Mouse (Mus musculus): ENCODE measurements at regions not wholly inside any gene's neighbourhood (a gene's known extent, or its start where the extent isn't known, plus 50 kb on each side); places are given as distances from the start of the nearest gene placed in this dataset.
"Not testable (repeated sequence)": the region's sequence is repeated elsewhere in the genome, so short reads cannot be mapped to it uniquely, and the experiment has no call there.

DNA sequence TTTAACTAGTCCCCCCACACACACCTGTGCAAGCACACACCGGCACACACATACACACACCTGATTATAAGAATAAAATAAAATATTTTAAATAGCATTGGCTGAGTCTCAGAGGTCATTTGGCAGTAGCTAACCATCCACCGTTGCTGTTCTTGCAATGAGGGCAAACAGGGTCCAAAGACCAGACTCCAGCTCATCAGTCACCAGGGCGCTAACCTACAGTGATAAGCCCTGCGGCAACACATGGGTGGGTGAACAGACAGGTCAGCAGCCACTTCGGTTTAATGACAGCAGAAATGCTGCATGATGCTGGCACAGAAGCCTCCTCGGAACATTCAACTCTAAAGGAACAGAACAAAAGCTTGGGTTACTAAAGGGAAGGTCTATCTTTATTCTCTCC, 54.9 kb downstream of the Tas2r134 start:
- no peak for DNase-seq

- DNase-seq = no peak
Measured at GRCm38 (mm10) chr2:51682745-51683144, 55.4 kb downstream of the Tas2r134 start.

GRCm38 (mm10) chr2:51705110-51705509, 77.8 kb downstream of the Tas2r134 start:
- no peak for DNase-seq

- DNase-seq = no peak
Measured at GRCm38 (mm10) chr2:51708701-51709100, 81.4 kb downstream of the Tas2r134 start.

GRCm38 (mm10) chr2:51712611-51713010, 85.3 kb downstream of the Tas2r134 start:
- no peak for DNase-seq

DNA sequence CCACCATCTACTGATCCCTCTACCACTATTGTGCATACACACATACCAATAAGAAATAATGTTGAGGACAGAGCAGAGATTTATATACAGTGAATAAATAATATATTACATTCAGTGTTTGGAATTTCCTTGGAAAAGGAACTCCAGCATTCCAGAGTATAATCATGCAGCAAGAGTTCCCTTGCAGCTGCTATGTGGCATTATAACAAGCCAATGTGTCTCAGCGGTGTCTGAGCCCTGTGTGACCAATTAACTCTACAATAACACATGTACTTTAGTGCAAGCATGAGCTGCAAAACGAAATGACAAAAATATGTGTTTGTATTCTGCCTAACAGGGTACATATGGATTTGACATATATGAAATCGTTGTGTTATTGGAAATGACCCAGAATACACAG, 103.5 kb downstream of the Tas2r134 start:
- no peak for DNase-seq

GRCm38 (mm10) chr2:51731703-51732102, 104.4 kb downstream of the Tas2r134 start:
- no peak for DNase-seq

DNA sequence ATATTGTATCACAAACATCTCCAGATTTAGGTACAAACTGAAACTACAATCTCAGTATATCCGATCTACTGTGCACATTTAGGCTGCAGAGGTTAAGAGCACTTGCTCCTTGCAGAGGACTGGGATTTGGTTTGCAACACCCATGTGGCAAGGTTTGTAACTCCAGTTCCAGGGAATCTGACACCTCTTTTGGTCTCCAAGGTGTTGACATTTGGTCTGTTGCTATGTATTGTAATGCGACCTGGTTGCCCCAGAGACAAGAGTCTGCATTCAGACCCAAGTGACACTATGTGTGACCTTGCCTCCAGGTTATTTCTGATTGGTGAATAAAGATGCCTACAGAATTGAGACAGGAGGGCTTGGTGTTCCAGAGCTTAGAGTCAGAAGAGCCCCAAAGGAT, 105.0 kb downstream of the Tas2r134 start:
- no peak for DNase-seq

- no peak for DNase-seq
Measured at GRCm38 (mm10) chr2:51733218-51733617, 105.9 kb downstream of the Tas2r134 start.

DNA sequence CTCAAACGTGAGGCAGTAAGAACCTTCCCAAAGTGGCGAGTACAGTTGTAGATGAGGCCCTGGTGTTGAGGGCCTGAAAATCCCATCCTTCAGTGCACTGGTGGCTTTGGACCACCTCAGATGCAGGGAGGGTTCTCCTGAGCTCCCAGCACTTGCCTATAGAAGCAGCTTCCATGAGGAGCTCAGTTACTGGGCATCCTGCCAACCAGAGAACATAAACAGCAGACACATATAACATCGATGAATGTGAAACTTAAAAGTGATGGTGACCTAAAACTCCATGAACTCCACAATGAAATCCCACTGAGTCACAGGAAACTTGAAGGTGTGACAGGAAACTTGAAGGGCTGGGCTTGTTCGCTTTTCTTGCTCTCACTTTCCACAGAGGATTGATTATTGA, 109.1 kb downstream of the Tas2r134 start:
- DNase-seq = no peak

- no peak for DNase-seq
Measured at GRCm38 (mm10) chr2:51747675-51748319, 120.5 kb downstream of the Tas2r134 start.

- DNase-seq = no peak
Measured at GRCm38 (mm10) chr2:51749247-51749646, 121.9 kb downstream of the Tas2r134 start.

GRCm38 (mm10) chr2:51752941-51753564, 125.7 kb downstream of the Tas2r134 start:
- no peak for DNase-seq

- DNase-seq = no peak
Measured at GRCm38 (mm10) chr2:51753565-51754031, 126.3 kb downstream of the Tas2r134 start.

DNA sequence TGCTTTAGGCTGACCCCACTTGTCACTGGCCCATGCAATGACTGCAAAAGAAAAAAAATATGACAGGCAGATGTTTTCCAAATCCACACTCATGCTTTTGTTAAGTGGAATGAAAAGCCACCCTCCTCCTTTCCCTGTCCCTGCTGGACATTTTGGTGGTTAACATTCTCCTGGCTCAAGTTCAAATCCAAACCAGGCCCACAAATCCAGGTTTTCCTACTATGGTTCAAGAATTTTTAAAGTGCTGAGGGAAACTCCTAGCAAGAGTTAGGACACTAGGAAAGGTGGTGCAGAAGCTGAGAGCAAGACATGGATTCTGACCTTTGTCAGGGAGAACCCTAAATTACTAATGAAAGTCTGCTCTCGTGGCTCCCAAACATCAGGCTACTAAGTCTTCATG, 130.1 kb downstream of the Tas2r134 start:
- DNase-seq = no peak

GRCm38 (mm10) chr2:51758093-51758492, 130.8 kb downstream of the Tas2r134 start:
- no peak for DNase-seq

- DNase-seq = no peak
Measured at GRCm38 (mm10) chr2:51762866-51763265, 135.6 kb downstream of the Tas2r134 start.

DNA sequence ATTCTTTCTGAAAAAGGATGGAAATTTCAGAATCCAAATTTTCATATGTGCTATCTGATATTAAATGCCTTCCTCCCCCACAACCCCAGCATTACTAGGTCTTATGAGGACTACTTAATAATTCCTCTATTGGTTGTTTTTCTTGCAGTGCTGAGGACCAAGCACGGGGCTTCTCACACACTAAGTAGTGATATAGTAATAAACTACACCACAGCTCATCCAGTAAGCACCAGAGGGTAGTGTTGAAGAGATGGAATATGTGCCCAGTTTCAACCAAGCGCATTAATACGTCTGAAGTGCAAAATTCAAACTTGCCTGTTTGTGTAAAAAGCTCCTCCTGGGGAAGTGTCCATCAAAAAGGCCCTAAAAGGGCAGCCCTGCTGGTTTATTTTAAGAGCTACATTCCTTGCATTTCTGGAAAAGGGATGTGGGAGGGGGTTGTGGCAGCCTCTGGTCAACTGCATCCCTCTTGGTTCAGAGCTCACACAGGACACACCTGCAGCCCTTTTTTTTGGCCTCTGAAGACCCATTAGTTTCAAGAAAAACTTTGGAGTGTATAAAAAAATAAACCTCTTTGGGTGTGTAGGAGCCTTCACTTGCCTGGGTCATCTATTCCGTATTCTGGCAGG, 140.3 kb downstream of the Tas2r134 start:
- no peak for DNase-seq

- DNase-seq = peak; percentile 52 to 56
Measured at GRCm38 (mm10) chr2:51768298-51769271, 141.3 kb downstream of the Tas2r134 start.

- DNase-seq = no peak
Measured at GRCm38 (mm10) chr2:51785169-51785568, 149.8 kb downstream of the Rbm43 start.

- peak; percentile 10 to 13 for DNase-seq
Measured at GRCm38 (mm10) chr2:51788896-51789295, 146.1 kb downstream of the Rbm43 start.

DNA sequence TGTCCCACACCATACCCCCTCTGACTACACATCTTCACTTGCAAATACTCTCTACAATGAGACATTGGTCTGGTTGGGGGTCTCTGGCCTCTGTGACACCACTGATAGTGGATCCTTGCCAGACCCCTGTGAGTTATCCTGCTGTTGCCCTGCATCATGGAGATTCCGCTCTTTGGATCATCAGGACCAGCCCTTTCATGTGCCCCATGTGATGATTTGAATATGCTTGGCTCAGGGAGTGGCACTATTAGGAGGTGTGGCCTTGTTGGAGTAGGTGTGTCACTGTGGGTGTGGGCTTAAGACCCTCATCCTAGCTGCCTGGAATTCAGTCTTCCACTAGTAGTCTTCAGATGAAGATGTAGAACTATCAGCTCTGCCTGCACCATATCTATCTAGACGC, 141.7 kb downstream of the Rbm43 start:
- DNase-seq = not testable (repeated sequence)

GRCm38 (mm10) chr2:51799856-51800255, 135.1 kb downstream of the Rbm43 start:
- DNase-seq = no peak

Data from layer of hippocampus, postnatal 36 days (tissue).